Mouse (Mus musculus) liver, postnatal 0 days (tissue): Measurements from ENCODE around the gene 2210016L21Rik. TPM values are rescaled to one million over a fixed set of nuclear protein-coding genes. Genes with fewer than 3 reads are reported as not detected.

Experiments
- ATAC-seq: fragments of 200-750 bp; cut with Nextera tagmentation; 2 replicates; pipeline ENCODE4 v1.8.0; 2017; ENCODE audit warnings: mild to moderate bottlenecking, moderate library complexity
- DNase-seq: peaks from one replicate; pipeline ENCODE4 v3.0.0-alpha.2; 2016
- H3K27ac ChIP-seq: fragments of 300-500 bp; sonication (generic); 2 replicates; pipeline ENCODE4 v1.5.1; 2014; ENCODE audit warnings: antibody characterized with exemption, moderate library complexity, mild to moderate bottlenecking, low read depth
- H3K27me3 ChIP-seq: fragments of 300-500 bp; sonication (generic); 2 replicates; pipeline ENCODE4 v1.6.1; 2014; ENCODE audit warnings: low read length, control low read depth, mixed read lengths; ENCODE audit not compliant: insufficient read depth
- H3K36me3 ChIP-seq: fragments of 300-500 bp; sonication (generic); replicated peaks from 2 replicates; pipeline ENCODE4 v1.6.1; 2014; ENCODE audit warnings: mild to moderate bottlenecking, control low read depth, low read length, moderate library complexity, mixed read lengths; ENCODE audit not compliant: insufficient read depth
- H3K4me1 ChIP-seq: fragments of 300-500 bp; sonication (generic); 2 replicates; pipeline ENCODE4 v1.6.1; 2014; ENCODE audit warnings: antibody characterized with exemption, mild to moderate bottlenecking, control low read depth; ENCODE audit not compliant: insufficient read depth
- H3K4me2 ChIP-seq: fragments of 300-500 bp; sonication (generic); 2 replicates; pipeline ENCODE4 v1.6.1; 2014; ENCODE audit warnings: low read depth, mild to moderate bottlenecking, low read length, moderate library complexity, mixed read lengths
- H3K4me3 ChIP-seq: fragments of 300-500 bp; sonication (generic); 2 replicates; pipeline ENCODE4 v1.5.1; 2014; ENCODE audit warnings: low read depth, low read length
- H3K9ac ChIP-seq: fragments of 300-500 bp; sonication (generic); replicated peaks from 2 replicates; pipeline ENCODE4 v1.6.1; 2014; ENCODE audit warnings: mild to moderate bottlenecking, moderate library complexity
- H3K9me3 ChIP-seq: fragments of 300-500 bp; sonication (generic); 2 replicates; pipeline ENCODE4 v1.6.1; 2016; ENCODE audit warnings: mild to moderate bottlenecking, control low read depth, low read length, mixed read lengths
- CTCF ChIP-seq: sonication (generic); IDR thresholded peaks from 2 replicates; pipeline ENCODE4 v1.5.1; 2016; ENCODE audit warnings: antibody characterized with exemption, low read depth
- EP300 ChIP-seq: IDR thresholded peaks from 2 replicates; pipeline ENCODE4 v1.6.1; 2016; ENCODE audit warnings: antibody characterized with exemption, low read depth, mild to moderate bottlenecking
- WGBS: fragments of 180-500 bp; shearing (Covaris S2); extraction: QIAGEN DNeasy Blood & Tissue Kit; methylation state at CpG from one replicate; pipeline ENCODE4 v1.1.7; 2014; ENCODE audit not compliant: insufficient replicate concordance; 5-methylcytosine and 5-hydroxymethylcytosine counted together
- polyA plus RNA-seq: library from polyadenylated mRNA; unstranded; fragments of >200 nt; fragmentation: Nextera tagmentation; extraction: Ambion mirVana; gene quantifications from 2 replicates; pipeline ENCODE4 v1.2.1, GENCODE M21; 2015

2210016L21Rik gene
- polyA plus RNA-seq, 1 experiment from 2014 or later = 15.3 TPM

- WGBS = 30% methylated on average over 19 of the region's 19 CpGs
Measured at GRCm38 (mm10) chr5:114921551-114922365, 20.2 kb upstream of the 2210016L21Rik start.

GRCm38 (mm10) chr5:114922366-114922731 is 19.6 kb upstream of the 2210016L21Rik start:
- peak; percentile 43 for ATAC-seq
- H3K27me3 ChIP-seq = no peaks in the 10 kb centered on the region
- peak overlapping the region; percentile 83 for H3K4me2 ChIP-seq
- no peaks in the 10 kb centered on the region for H3K9me3 ChIP-seq
- no peaks in the 10 kb centered on the region for H3K36me3 ChIP-seq
- 50% methylated on average over 10 of the region's 10 CpGs for WGBS
- peak overlapping the region; percentile 2; the same call in 1 of the 2 replicates for H3K9ac ChIP-seq
- H3K4me3 ChIP-seq = peak overlapping the region; percentile 54; the same call in 1 of the 2 replicates
- peak overlapping the region; percentile 72 for H3K27ac ChIP-seq
- TF ChIP-seq CTCF (no peak), EP300 (no peak)
- peaks cover 33% of the 10 kb centered on the region for H3K4me1 ChIP-seq
- DNase-seq = no peak

More at GRCm38 (mm10) chr5:114921551-114922365, 20.2 kb upstream of the 2210016L21Rik start:
- H3K9ac ChIP-seq = no peak overlapping the region; the same call in 1 of the 2 replicates
- H3K36me3 ChIP-seq = no peaks in the 10 kb centered on the region
- no peaks in the 10 kb centered on the region for H3K27me3 ChIP-seq
- H3K27ac ChIP-seq = peak overlapping the region; percentile 72
- DNase-seq (peak; percentile 48), ATAC-seq (peak; percentile 69)
- peaks cover 33% of the 10 kb centered on the region for H3K4me1 ChIP-seq
- TF ChIP-seq EP300 = no peak
- TF ChIP-seq CTCF = peak; percentile 54
- H3K4me3 ChIP-seq = 0 out of 2 replicates have a peak overlapping the region, but pooled peaks have one; percentile 54
- no peaks in the 10 kb centered on the region for H3K9me3 ChIP-seq
- H3K4me2 ChIP-seq = peak overlapping the region; percentile 83

- Histone ChIP-seq H3K4me3 (peak within 1 kb of the TSS; percentile 54), H3K9me3 (no peaks in the 10 kb centered on the region), H3K27me3 (no peaks in the 10 kb centered on the region), H3K4me2 (peak within 1 kb of the TSS; percentile 83), H3K36me3 (no peaks in the 10 kb centered on the region), H3K9ac (peak within 1 kb of the TSS; percentile 60), H3K4me1 (peaks cover 33% of the 10 kb centered on the region), H3K27ac (peak within 1 kb of the TSS; percentile 72)
- 22% methylated on average over 15 of the region's 15 CpGs for WGBS
- no peak for TF ChIP-seq EP300
- TF ChIP-seq CTCF = no peak
- DNase-seq = peak; percentile 74
- ATAC-seq = peak; percentile 57
Measured at GRCm38 (mm10) chr5:114922998-114923473, 18.9 kb upstream of the 2210016L21Rik start, which contains the start of gene Oasl1. Gene Oasl1 (plus strand): TSS chr5:114923240.

GRCm38 (mm10) chr5:114926153-114926684 is 15.7 kb upstream of the 2210016L21Rik start:
- Histone ChIP-seq H3K4me2 (0 out of 2 replicates have a peak overlapping the region, but pooled peaks have one; percentile 19), H3K9me3 (no peaks in the 10 kb centered on the region), H3K27ac (peak overlapping the region; percentile 34; the same call in 1 of the 2 replicates), H3K4me1 (peaks cover 33% of the 10 kb centered on the region), H3K36me3 (no peaks in the 10 kb centered on the region), H3K27me3 (no peaks in the 10 kb centered on the region), H3K9ac (no peak overlapping the region; the same call in 1 of the 2 replicates), H3K4me3 (no peak overlapping the region)
- no peak for DNase-seq
- TF ChIP-seq EP300 (no peak), CTCF (no peak)
- WGBS = 58% methylated on average over 1 of the region's 1 CpGs
- ATAC-seq = no peak

GRCm38 (mm10) chr5:114926753-114927152 is 15.2 kb upstream of the 2210016L21Rik start:
- DNase-seq (no peak), ATAC-seq (no peak)
- 71% methylated on average over 9 of the region's 9 CpGs for WGBS
- TF ChIP-seq CTCF (no peak), EP300 (no peak)
- Histone ChIP-seq H3K36me3 (no peaks in the 10 kb centered on the region), H3K9me3 (no peaks in the 10 kb centered on the region), H3K27ac (no peak overlapping the region), H3K4me3 (no peak overlapping the region), H3K4me2 (no peak overlapping the region), H3K4me1 (peaks cover 31% of the 10 kb centered on the region), H3K9ac (no peak overlapping the region; the same call in 1 of the 2 replicates), H3K27me3 (no peaks in the 10 kb centered on the region)

GRCm38 (mm10) chr5:114931626-114932025 is 10.3 kb upstream of the 2210016L21Rik start:
- Histone ChIP-seq H3K4me2 (no peak overlapping the region), H3K9ac (no peak overlapping the region), H3K4me3 (no peak overlapping the region), H3K36me3 (no peaks in the 10 kb centered on the region), H3K4me1 (peaks cover under 1% of the 10 kb centered on the region; the same call in 1 of the 2 replicates), H3K9me3 (no peaks in the 10 kb centered on the region), H3K27ac (no peak overlapping the region), H3K27me3 (no peaks in the 10 kb centered on the region)
- no peak for ATAC-seq
- no peak for DNase-seq
- TF ChIP-seq EP300 = no peak
- TF ChIP-seq CTCF = no peak
- WGBS = 51% methylated on average over 5 of the region's 5 CpGs
